Mouse (Mus musculus): ENCODE results near the gene Nkpd1.

DNA sequence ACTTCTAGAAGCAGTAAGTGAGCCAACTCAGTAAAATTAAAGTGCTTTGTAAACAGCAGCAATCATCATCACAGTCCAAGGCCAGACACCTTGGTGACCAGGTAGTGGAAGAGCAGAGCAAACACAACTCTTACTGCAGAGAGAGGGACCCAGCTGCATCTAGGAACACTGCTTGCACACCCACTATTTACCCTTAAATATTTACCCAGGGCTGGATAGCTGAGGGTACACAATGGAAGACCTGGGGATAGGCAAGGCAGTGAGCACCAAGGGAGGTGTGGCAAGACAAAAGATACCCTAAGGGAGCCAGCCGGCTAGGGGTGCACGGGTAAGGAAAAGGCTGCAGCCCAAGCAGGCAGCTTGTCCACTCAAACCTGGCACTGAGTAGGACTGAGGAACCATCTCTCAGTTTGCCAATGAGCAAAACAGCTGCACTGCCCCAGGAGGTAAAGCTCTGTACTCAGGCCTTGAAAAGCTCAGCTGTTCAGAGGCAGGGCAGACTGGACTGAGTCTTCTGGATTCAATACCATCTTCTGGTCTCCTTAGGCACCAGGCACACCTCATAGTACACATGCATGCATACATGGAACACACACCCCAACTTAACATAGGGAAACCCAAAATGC, 29.8 kb downstream of the Nkpd1 start:
- TF ChIP-seq POLR2AphosphoS5 (IDR thresholded peaks at IDR 0.05; ENCODE audit: insufficient replicate concordance, low read depth, low read length) (no peak), CTCF (IDR thresholded peaks at IDR 0.05; ENCODE audit: low read depth, low read length) (no peak)
